Mouse (Mus musculus) hindbrain, embryonic 13.5 days (tissue): ENCODE data around the gene Cmtm6. TPM values are rescaled to one million over a fixed set of nuclear protein-coding genes. Genes with fewer than 3 reads are reported as not detected.
A peak's percentile ranks its signal among the peaks of the same experiment; 100 is the strongest.

Experiments used
- ATAC-seq: fragments of 200-750 bp; cut with Nextera tagmentation; 2 replicates; pipeline ENCODE4 v1.8.0; 2017; ENCODE audit warnings: moderate TSS enrichment; ENCODE audit not compliant: low FRiP score
- H3K27ac ChIP-seq: fragments of 300-500 bp; sonication (generic); 2 replicates; pipeline ENCODE4 v1.5.1; 2015; ENCODE audit warnings: inconsistent platforms, mild to moderate bottlenecking, moderate library complexity
- H3K27me3 ChIP-seq: fragments of 300-500 bp; sonication (generic); 2 replicates; pipeline ENCODE4 v1.6.1; 2015; ENCODE audit warnings: mild to moderate bottlenecking, inconsistent platforms
- H3K36me3 ChIP-seq: fragments of 300-500 bp; sonication (generic); 2 replicates; pipeline ENCODE4 v1.6.1; 2015; ENCODE audit warnings: mild to moderate bottlenecking, inconsistent platforms
- H3K4me1 ChIP-seq: fragments of 300-500 bp; sonication (generic); replicated peaks from 2 replicates; pipeline ENCODE4 v1.6.1; 2015; ENCODE audit warnings: inconsistent platforms
- H3K4me2 ChIP-seq: fragments of 300-500 bp; sonication (generic); 2 replicates; pipeline ENCODE4 v1.6.1; 2015; ENCODE audit warnings: inconsistent platforms, mild to moderate bottlenecking, moderate library complexity
- H3K4me3 ChIP-seq: fragments of 300-500 bp; sonication (generic); 2 replicates; pipeline ENCODE4 v1.5.1; 2015; ENCODE audit warnings: mild to moderate bottlenecking, inconsistent platforms
- H3K9ac ChIP-seq: fragments of 300-500 bp; sonication (generic); 2 replicates; pipeline ENCODE4 v1.6.1; 2015; ENCODE audit warnings: mild to moderate bottlenecking, inconsistent platforms
- H3K9me3 ChIP-seq: fragments of 300-500 bp; sonication (generic); 2 replicates; pipeline ENCODE4 v1.6.1; 2016; ENCODE audit warnings: inconsistent platforms
- WGBS: fragments of 180-500 bp; shearing (Covaris S2); methylation state at CpG from one replicate; pipeline ENCODE4 v1.1.7; 2015; 5-methylcytosine and 5-hydroxymethylcytosine counted together
- polyA plus RNA-seq: library from polyadenylated mRNA; unstranded; fragments of >200 nt; fragmentation: Nextera tagmentation; extraction: Ambion mirVana; gene quantifications from 2 replicates; pipeline ENCODE4 v1.2.1, GENCODE M21; 2015

Gene Cmtm6
- polyA plus RNA-seq, 1 experiment from 2014 or later, result 21.8 TPM

- 89% methylated on average over 6 of the region's 6 CpGs for WGBS
- Histone ChIP-seq H3K4me1 (peaks cover 36% of the 10 kb centered on the region), H3K9ac (no peak overlapping the region), H3K4me2 (no peak overlapping the region), H3K27me3 (peaks cover 20% of the 10 kb centered on the region), H3K27ac (no peak overlapping the region), H3K9me3 (no peaks in the 10 kb centered on the region), H3K36me3 (no peaks in the 10 kb centered on the region), H3K4me3 (no peak overlapping the region)
- ATAC-seq, result no peak
Observed at GRCm38 (mm10) chr9:114777178-114778046, 46.5 kb downstream of the Cmtm6 start.

GRCm38 (mm10) chr9:114778047-114778390 lies 47.1 kb downstream of the Cmtm6 start:
- Histone ChIP-seq H3K4me2 (no peak overlapping the region), H3K9me3 (no peaks in the 10 kb centered on the region), H3K4me1 (peaks cover 36% of the 10 kb centered on the region), H3K27me3 (peaks cover 21% of the 10 kb centered on the region), H3K9ac (no peak overlapping the region), H3K36me3 (no peaks in the 10 kb centered on the region), H3K27ac (no peak overlapping the region), H3K4me3 (no peak overlapping the region)
- WGBS, result 88% methylated on average over 7 of the region's 7 CpGs
- no peak for ATAC-seq

- peaks cover 35% of the 10 kb centered on the region for H3K4me1 ChIP-seq
- WGBS, result 90% methylated on average over 7 of the region's 7 CpGs
Observed at GRCm38 (mm10) chr9:114778877-114779276, 48.0 kb downstream of the Cmtm6 start.

GRCm38 (mm10) chr9:114779984-114780745 lies 49.2 kb downstream of the Cmtm6 start:
- Histone ChIP-seq H3K9me3 (no peaks in the 10 kb centered on the region), H3K4me3 (peak overlapping the region; percentile 53; the same call in 1 of the 2 replicates), H3K4me1 (peaks cover 28% of the 10 kb centered on the region), H3K36me3 (no peaks in the 10 kb centered on the region), H3K27me3 (peaks cover 21% of the 10 kb centered on the region), H3K9ac (no peak overlapping the region), H3K4me2 (peak overlapping the region; percentile 87), H3K27ac (no peak overlapping the region)
- WGBS, result 35% methylated on average over 23 of the region's 23 CpGs
- ATAC-seq, result 0 out of 2 replicates have a peak, but pooled peaks have one; percentile 35

More at GRCm38 (mm10) chr9:114778877-114779276, 48.0 kb downstream of the Cmtm6 start:
- no peaks in the 10 kb centered on the region for H3K36me3 ChIP-seq
- ATAC-seq, result no peak
- H3K9me3 ChIP-seq, result no peaks in the 10 kb centered on the region
- H3K4me3 ChIP-seq, result no peak overlapping the region
- no peak overlapping the region for H3K4me2 ChIP-seq
- H3K27me3 ChIP-seq, result peaks cover 21% of the 10 kb centered on the region
- H3K27ac ChIP-seq, result no peak overlapping the region
- H3K9ac ChIP-seq, result no peak overlapping the region

GRCm38 (mm10) chr9:114780746-114781525 lies 50.0 kb downstream of the Cmtm6 start:
- no peaks in the 10 kb centered on the region for H3K9me3 ChIP-seq
- WGBS, result under 1% methylated on average over 38 of the region's 38 CpGs
- peak; percentile 52; the same call in 1 of the 2 replicates for ATAC-seq
- H3K36me3 ChIP-seq, result no peaks in the 10 kb centered on the region
- peaks cover 31% of the 10 kb centered on the region for H3K4me1 ChIP-seq
- H3K27ac ChIP-seq, result no peak overlapping the region; the same call in 1 of the 2 replicates
- peak overlapping the region; percentile 87 for H3K4me2 ChIP-seq
- peak overlapping the region; percentile 74 for H3K9ac ChIP-seq
- H3K27me3 ChIP-seq, result peaks cover 21% of the 10 kb centered on the region
- peak overlapping the region; percentile 53 for H3K4me3 ChIP-seq

- H3K27ac ChIP-seq, result no peak within 1 kb of the TSS; the same call in 1 of the 2 replicates
- peak within 1 kb of the TSS; percentile 74 for H3K9ac ChIP-seq
- peak; percentile 62 for ATAC-seq
- H3K4me3 ChIP-seq, result peak within 1 kb of the TSS; percentile 53
- WGBS, result 1% methylated on average over 54 of the region's 54 CpGs
- H3K4me1 ChIP-seq, result peaks cover 31% of the 10 kb centered on the region
- H3K36me3 ChIP-seq, result no peaks in the 10 kb centered on the region
- H3K27me3 ChIP-seq, result peaks cover 21% of the 10 kb centered on the region
- peak within 1 kb of the TSS; percentile 87 for H3K4me2 ChIP-seq
- H3K9me3 ChIP-seq, result 0 out of 2 replicates have a peak, but pooled peaks cover under 1% of the 10 kb centered on the region
Observed at GRCm38 (mm10) chr9:114781526-114782212, 50.8 kb downstream of the Cmtm6 start, which contains the start of gene Cmtm7. Cmtm7 (minus strand) TSS chr9:114781856.

GRCm38 (mm10) chr9:114785432-114786125 lies 54.7 kb downstream of the Cmtm6 start:
- no peak overlapping the region for H3K27ac ChIP-seq
- no peak overlapping the region for H3K9ac ChIP-seq
- 12% methylated on average over 16 of the region's 16 CpGs for WGBS
- ATAC-seq, result no peak
- H3K4me3 ChIP-seq, result no peak overlapping the region
- H3K9me3 ChIP-seq, result 0 out of 2 replicates have a peak, but pooled peaks cover 5% of the 10 kb centered on the region
- H3K36me3 ChIP-seq, result no peaks in the 10 kb centered on the region
- no peak overlapping the region for H3K4me2 ChIP-seq
- peaks cover 13% of the 10 kb centered on the region; the same call in 1 of the 2 replicates for H3K27me3 ChIP-seq
- H3K4me1 ChIP-seq, result peaks cover 24% of the 10 kb centered on the region

GRCm38 (mm10) chr9:114787134-114787533 lies 56.2 kb downstream of the Cmtm6 start:
- 96% methylated on average over 5 of the region's 5 CpGs for WGBS
- Histone ChIP-seq H3K36me3 (no peaks in the 10 kb centered on the region), H3K27ac (no peak overlapping the region), H3K4me3 (no peak overlapping the region), H3K9ac (no peak overlapping the region), H3K27me3 (0 out of 2 replicates have a peak, but pooled peaks cover 4% of the 10 kb centered on the region), H3K9me3 (0 out of 2 replicates have a peak, but pooled peaks cover 5% of the 10 kb centered on the region), H3K4me1 (0 out of 2 replicates have a peak, but pooled peaks cover 9% of the 10 kb centered on the region), H3K4me2 (no peak overlapping the region)
- ATAC-seq, result no peak

- H3K4me1 ChIP-seq, result 0 out of 2 replicates have a peak, but pooled peaks cover 9% of the 10 kb centered on the region
- ATAC-seq, result no peak
Observed at GRCm38 (mm10) chr9:114787716-114788115, 56.8 kb downstream of the Cmtm6 start.

GRCm38 (mm10) chr9:114788697-114789096 lies 57.8 kb downstream of the Cmtm6 start:
- no peak overlapping the region for H3K4me2 ChIP-seq
- ATAC-seq, result no peak
- no peaks in the 10 kb centered on the region for H3K36me3 ChIP-seq
- 92% methylated on average over 8 of the region's 8 CpGs for WGBS
- H3K4me1 ChIP-seq, result 0 out of 2 replicates have a peak, but pooled peaks cover 9% of the 10 kb centered on the region
- H3K27ac ChIP-seq, result no peak overlapping the region
- H3K9ac ChIP-seq, result no peak overlapping the region
- H3K9me3 ChIP-seq, result 0 out of 2 replicates have a peak, but pooled peaks cover 5% of the 10 kb centered on the region
- no peak overlapping the region for H3K4me3 ChIP-seq
- no peaks in the 10 kb centered on the region for H3K27me3 ChIP-seq

More at GRCm38 (mm10) chr9:114787716-114788115, 56.8 kb downstream of the Cmtm6 start:
- H3K4me2 ChIP-seq, result no peak overlapping the region
- H3K36me3 ChIP-seq, result no peaks in the 10 kb centered on the region
- no peaks in the 10 kb centered on the region for H3K27me3 ChIP-seq
- no peak overlapping the region for H3K27ac ChIP-seq
- no peak overlapping the region for H3K4me3 ChIP-seq
- 0 out of 2 replicates have a peak, but pooled peaks cover 5% of the 10 kb centered on the region for H3K9me3 ChIP-seq
- no peak overlapping the region for H3K9ac ChIP-seq
- WGBS, result 92% methylated on average over 7 of the region's 7 CpGs
